Mouse (Mus musculus): ENCODE data around the gene Prim1. TPM values are rescaled to one million over a fixed set of nuclear protein-coding genes. Genes with fewer than 3 reads are reported as not detected.
A peak's percentile ranks its signal among the peaks of the same experiment; 100 is the strongest.

Prim1 gene
- polyA plus RNA-seq (2015; fragmentation: Nextera tagmentation; extraction: Ambion mirVana) = 57.8 and 59.8 TPM in 2 replicates

DNA sequence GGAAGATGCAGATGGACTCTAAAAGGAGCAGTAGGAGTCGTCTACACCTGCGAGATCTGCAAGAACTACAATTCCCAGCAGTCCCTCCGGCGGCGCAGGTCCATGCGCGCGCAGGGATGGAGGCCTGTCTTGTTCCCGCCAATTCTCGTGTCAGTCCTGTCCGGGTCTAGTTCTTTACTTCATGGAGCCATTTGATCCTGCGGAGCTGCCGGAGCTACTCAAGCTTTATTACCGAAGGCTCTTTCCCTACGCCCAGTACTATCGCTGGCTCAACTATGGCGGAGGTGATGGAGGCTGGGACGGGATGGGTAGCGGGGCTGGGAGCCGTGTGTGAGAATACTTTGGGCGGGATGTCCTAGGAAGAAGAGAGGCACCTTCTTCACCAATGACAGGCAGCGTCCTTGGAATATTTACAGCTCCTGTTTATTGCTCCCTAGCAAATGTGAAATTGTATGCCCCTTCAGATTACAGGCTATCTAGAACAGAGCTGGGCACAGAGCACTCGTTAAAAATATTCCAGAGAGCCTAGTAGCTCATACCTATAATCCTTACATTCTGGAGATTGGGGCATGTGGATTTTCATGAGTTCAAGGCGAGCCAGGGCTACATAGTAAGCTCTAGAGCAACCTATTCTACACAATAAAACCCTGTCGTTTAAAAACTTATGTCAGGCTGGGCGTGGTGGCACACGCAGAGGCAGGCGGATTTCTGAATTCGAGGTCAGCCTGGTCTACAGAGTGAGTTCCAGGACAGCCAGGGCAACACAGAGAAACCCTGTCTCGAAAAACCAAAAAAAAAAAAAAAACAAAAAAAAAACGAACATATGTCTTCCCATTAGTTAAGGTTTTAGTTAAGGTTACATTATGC is at the start of gene Prim1:
Gene Prim1, plus strand, starts transcription at position 101 of the 867 bp plus-strand sequence.
- WGBS = 4% methylated on average over 31 of the region's 31 CpGs
- no peaks in the 10 kb centered on the region for H3K27me3 ChIP-seq (replicated peaks; ENCODE audit: control insufficient read depth, insufficient read depth, low read length)
- H3K27ac ChIP-seq (ENCODE audit: low read length) = peak within 1 kb of the TSS; percentile 50
- H3K9me3 ChIP-seq (ENCODE audit: control insufficient read depth, low read length) = no peaks in the 10 kb centered on the region
- peak within 1 kb of the TSS; percentile 75 for H3K9ac ChIP-seq (replicated peaks; ENCODE audit: low read depth, low read length)
- peak; percentile 98 for ATAC-seq
- H3K4me1 ChIP-seq (replicated peaks; ENCODE audit: control insufficient read depth, insufficient read depth, low read length) = peaks cover 4% of the 10 kb centered on the region; the same call in 1 of the 2 replicates
- H3K4me2 ChIP-seq (ENCODE audit: low read length) = peak within 1 kb of the TSS; percentile 78
- H3K36me3 ChIP-seq (ENCODE audit: control insufficient read depth, insufficient read depth) = 0 out of 2 replicates have a peak, but pooled peaks cover 6% of the 10 kb centered on the region
- peak within 1 kb of the TSS; percentile 92 for H3K4me3 ChIP-seq (replicated peaks; ENCODE audit: low read length)

DNA sequence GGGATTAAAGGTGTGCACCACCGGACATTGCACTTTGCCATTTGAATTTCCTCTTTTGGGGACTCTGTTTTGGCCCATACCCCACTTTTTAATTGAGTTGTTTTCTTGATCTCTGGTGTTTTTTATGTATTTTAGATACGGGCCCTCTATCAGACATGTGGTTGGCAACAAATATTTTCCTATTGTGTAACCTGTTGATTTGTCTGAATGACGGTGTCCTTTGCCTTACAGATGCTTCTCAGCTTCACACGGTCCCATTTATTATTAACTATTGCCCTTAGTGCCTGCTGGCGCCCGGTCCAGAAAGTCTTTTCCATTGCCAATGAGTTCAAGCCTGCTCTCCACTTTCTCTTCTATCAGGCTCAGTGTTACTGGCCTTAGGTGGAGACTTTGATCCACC is 48.5 kb upstream of the Prim1 start:
- H3K9me3 ChIP-seq (ENCODE audit: control insufficient read depth, low read length) = no peaks in the 10 kb centered on the region
- WGBS = 93% methylated on average over 6 of the region's 6 CpGs
- H3K4me3 ChIP-seq (replicated peaks; ENCODE audit: low read length) = no peak overlapping the region
- ATAC-seq = no peak
- H3K27me3 ChIP-seq (replicated peaks; ENCODE audit: control insufficient read depth, insufficient read depth, low read length) = no peaks in the 10 kb centered on the region
- H3K9ac ChIP-seq (replicated peaks; ENCODE audit: low read depth, low read length) = no peak overlapping the region
- H3K4me1 ChIP-seq (replicated peaks; ENCODE audit: control insufficient read depth, insufficient read depth, low read length) = no peaks in the 10 kb centered on the region
- H3K36me3 ChIP-seq (ENCODE audit: control insufficient read depth, insufficient read depth) = no peaks in the 10 kb centered on the region
- no peak overlapping the region for H3K27ac ChIP-seq (ENCODE audit: low read length)
- no peak overlapping the region for H3K4me2 ChIP-seq (ENCODE audit: low read length)

DNA sequence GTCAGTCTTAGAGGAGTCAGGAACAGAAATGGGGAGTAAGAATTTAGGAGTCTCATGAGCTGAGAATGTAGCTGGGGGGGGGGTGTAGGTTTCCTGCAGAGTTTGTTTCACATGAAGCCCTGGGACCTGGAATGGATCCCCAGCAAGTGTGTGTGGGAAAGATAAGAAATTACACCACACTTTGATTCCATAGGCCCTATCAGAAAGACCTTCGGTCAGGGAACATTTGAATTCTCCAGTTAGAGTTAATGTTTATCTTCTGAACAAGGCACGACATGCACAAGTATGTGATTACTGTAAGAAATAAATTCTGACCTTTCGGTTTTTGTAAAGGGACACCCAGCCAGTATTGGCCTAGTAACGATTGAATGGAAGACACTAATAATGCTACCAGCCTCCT is 45.1 kb upstream of the Prim1 start:
- H3K27ac ChIP-seq (ENCODE audit: low read length) = no peak overlapping the region
- no peaks in the 10 kb centered on the region for H3K27me3 ChIP-seq (replicated peaks; ENCODE audit: control insufficient read depth, insufficient read depth, low read length)
- no peak overlapping the region for H3K4me2 ChIP-seq (ENCODE audit: low read length)
- H3K9me3 ChIP-seq (ENCODE audit: control insufficient read depth, low read length) = no peaks in the 10 kb centered on the region
- H3K36me3 ChIP-seq (ENCODE audit: control insufficient read depth, insufficient read depth) = no peaks in the 10 kb centered on the region
- WGBS = 88% methylated on average over 4 of the region's 4 CpGs
- H3K4me3 ChIP-seq (replicated peaks; ENCODE audit: low read length) = no peak overlapping the region
- no peaks in the 10 kb centered on the region for H3K4me1 ChIP-seq (replicated peaks; ENCODE audit: control insufficient read depth, insufficient read depth, low read length)
- no peak overlapping the region for H3K9ac ChIP-seq (replicated peaks; ENCODE audit: low read depth, low read length)
- no peak for ATAC-seq

DNA sequence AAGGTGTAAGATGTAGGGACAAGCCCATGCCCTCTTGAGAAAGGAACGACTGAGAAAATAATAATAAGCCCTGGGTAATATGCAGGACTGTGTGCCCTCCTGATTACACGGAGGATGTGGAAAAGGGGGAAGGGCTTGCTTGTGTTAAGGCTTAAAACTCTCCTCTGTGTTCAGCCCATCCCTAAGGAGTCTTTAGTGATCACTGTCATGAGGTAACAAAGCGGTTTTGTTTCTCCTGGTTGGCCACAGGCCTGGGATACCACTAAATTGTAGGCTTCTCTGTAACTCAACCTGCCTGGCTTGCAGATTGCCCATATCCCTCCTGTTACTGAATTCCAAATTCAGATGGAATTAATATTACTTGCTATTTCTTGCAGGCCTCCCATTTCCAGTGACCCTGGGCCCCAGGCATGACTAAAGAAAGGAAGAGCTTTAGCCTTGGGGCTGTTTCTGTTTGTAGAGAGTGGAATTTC is 44.6 kb upstream of the Prim1 start:
- Histone ChIP-seq H3K4me2 (ENCODE audit: low read length) (no peak overlapping the region), H3K4me3 (replicated peaks; ENCODE audit: low read length) (no peak overlapping the region), H3K27me3 (replicated peaks; ENCODE audit: control insufficient read depth, insufficient read depth, low read length) (no peaks in the 10 kb centered on the region), H3K9me3 (ENCODE audit: control insufficient read depth, low read length) (no peaks in the 10 kb centered on the region), H3K9ac (replicated peaks; ENCODE audit: low read depth, low read length) (no peak overlapping the region), H3K27ac (ENCODE audit: low read length) (no peak overlapping the region), H3K4me1 (replicated peaks; ENCODE audit: control insufficient read depth, insufficient read depth, low read length) (no peaks in the 10 kb centered on the region), H3K36me3 (ENCODE audit: control insufficient read depth, insufficient read depth) (no peaks in the 10 kb centered on the region)
- 61% methylated on average over 3 of the region's 3 CpGs for WGBS
- ATAC-seq = no peak

DNA sequence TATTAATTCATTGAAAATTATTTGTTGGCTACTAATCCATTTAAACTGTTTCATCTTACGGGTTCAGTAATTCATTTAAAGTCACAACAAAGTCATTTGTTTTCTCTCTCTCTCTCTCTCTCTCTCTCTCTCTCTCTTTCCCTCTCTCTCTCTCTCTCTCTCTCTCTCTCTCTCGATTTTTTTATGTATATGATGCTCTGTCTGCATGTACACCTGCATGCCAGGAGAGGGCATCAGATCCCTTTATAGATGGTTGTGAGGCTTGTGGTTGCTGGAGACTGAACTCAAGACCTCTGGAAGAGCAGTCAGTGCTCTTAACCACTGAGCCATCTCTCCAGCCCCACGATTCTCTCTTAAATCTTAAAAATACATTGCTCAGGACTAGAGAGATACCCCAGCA is 43.8 kb upstream of the Prim1 start:
- no peak overlapping the region for H3K27ac ChIP-seq (ENCODE audit: low read length)
- ATAC-seq = no peak
- no peak overlapping the region for H3K4me2 ChIP-seq (ENCODE audit: low read length)
- H3K9ac ChIP-seq (replicated peaks; ENCODE audit: low read depth, low read length) = no peak overlapping the region
- 82% methylated on average over 3 of the region's 3 CpGs for WGBS
- no peaks in the 10 kb centered on the region for H3K9me3 ChIP-seq (ENCODE audit: control insufficient read depth, low read length)
- no peaks in the 10 kb centered on the region for H3K4me1 ChIP-seq (replicated peaks; ENCODE audit: control insufficient read depth, insufficient read depth, low read length)
- no peaks in the 10 kb centered on the region for H3K27me3 ChIP-seq (replicated peaks; ENCODE audit: control insufficient read depth, insufficient read depth, low read length)
- no peak overlapping the region for H3K4me3 ChIP-seq (replicated peaks; ENCODE audit: low read length)
- no peaks in the 10 kb centered on the region for H3K36me3 ChIP-seq (ENCODE audit: control insufficient read depth, insufficient read depth)

GRCm38 (mm10) chr10:127974062-127974461 is 40.9 kb upstream of the Prim1 start:
- H3K9ac ChIP-seq (replicated peaks; ENCODE audit: low read depth, low read length) = no peak overlapping the region
- no peaks in the 10 kb centered on the region for H3K9me3 ChIP-seq (ENCODE audit: control insufficient read depth, low read length)
- no peak overlapping the region for H3K4me2 ChIP-seq (ENCODE audit: low read length)
- WGBS = 86% methylated on average over 3 of the region's 3 CpGs
- no peak overlapping the region for H3K4me3 ChIP-seq (replicated peaks; ENCODE audit: low read length)
- no peaks in the 10 kb centered on the region for H3K4me1 ChIP-seq (replicated peaks; ENCODE audit: control insufficient read depth, insufficient read depth, low read length)
- H3K27ac ChIP-seq (ENCODE audit: low read length) = no peak overlapping the region
- ATAC-seq = no peak
- H3K36me3 ChIP-seq (ENCODE audit: control insufficient read depth, insufficient read depth) = no peaks in the 10 kb centered on the region
- H3K27me3 ChIP-seq (replicated peaks; ENCODE audit: control insufficient read depth, insufficient read depth, low read length) = no peaks in the 10 kb centered on the region

DNA sequence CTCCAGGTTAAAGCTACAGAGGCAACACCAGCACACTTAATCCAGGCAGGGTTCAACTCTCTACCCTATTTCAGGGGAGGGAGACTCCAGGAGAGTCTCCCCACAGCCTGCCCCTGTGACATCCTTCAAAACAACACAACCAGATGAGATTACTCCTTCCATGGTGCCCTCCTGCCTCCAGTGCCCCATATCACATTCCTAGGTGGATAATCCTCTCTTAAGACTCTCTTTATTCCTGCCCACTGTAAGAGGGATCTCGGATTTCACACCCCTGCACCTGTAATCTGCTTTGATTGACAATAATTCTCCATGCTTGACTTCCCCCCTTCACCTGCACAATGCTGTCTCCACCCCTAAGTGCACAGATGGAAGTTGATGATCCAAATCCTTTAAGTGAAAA is 39.5 kb upstream of the Prim1 start:
- Histone ChIP-seq H3K4me2 (ENCODE audit: low read length) (no peak overlapping the region), H3K9me3 (ENCODE audit: control insufficient read depth, low read length) (no peaks in the 10 kb centered on the region), H3K9ac (replicated peaks; ENCODE audit: low read depth, low read length) (no peak overlapping the region), H3K4me1 (replicated peaks; ENCODE audit: control insufficient read depth, insufficient read depth, low read length) (no peaks in the 10 kb centered on the region), H3K4me3 (replicated peaks; ENCODE audit: low read length) (no peak overlapping the region), H3K27ac (ENCODE audit: low read length) (no peak overlapping the region), H3K36me3 (ENCODE audit: control insufficient read depth, insufficient read depth) (no peaks in the 10 kb centered on the region), H3K27me3 (replicated peaks; ENCODE audit: control insufficient read depth, insufficient read depth, low read length) (no peaks in the 10 kb centered on the region)
- no peak for ATAC-seq
- 5% methylated on average over 1 of the region's 1 CpGs for WGBS

DNA sequence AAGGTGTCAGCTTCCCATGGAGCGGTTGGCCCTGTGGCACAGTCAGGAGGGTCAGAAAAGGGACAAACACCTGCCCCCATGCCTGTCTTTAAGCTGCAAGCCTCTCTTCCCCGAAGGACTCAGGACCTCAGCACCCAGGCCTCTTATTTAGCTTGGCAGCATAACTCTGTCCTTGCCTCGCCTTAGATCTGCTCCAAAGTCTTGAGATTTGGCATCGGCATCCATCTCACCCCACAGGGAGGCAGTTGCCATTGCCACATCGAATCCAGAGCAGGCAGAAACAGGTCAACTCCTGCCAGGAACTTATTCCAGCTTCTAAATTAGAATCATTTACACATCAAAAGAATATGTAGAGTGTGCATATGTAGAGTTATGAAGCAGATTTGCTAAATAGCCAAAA is 30.3 kb upstream of the Prim1 start:
- H3K9ac ChIP-seq (replicated peaks; ENCODE audit: low read depth, low read length) = no peak overlapping the region
- no peaks in the 10 kb centered on the region for H3K36me3 ChIP-seq (ENCODE audit: control insufficient read depth, insufficient read depth)
- WGBS = 59% methylated on average over 5 of the region's 5 CpGs
- H3K4me2 ChIP-seq (ENCODE audit: low read length) = no peak overlapping the region
- H3K4me1 ChIP-seq (replicated peaks; ENCODE audit: control insufficient read depth, insufficient read depth, low read length) = peaks cover 15% of the 10 kb centered on the region
- H3K9me3 ChIP-seq (ENCODE audit: control insufficient read depth, low read length) = no peaks in the 10 kb centered on the region
- no peak overlapping the region for H3K27ac ChIP-seq (ENCODE audit: low read length)
- no peaks in the 10 kb centered on the region for H3K27me3 ChIP-seq (replicated peaks; ENCODE audit: control insufficient read depth, insufficient read depth, low read length)
- ATAC-seq = no peak
- H3K4me3 ChIP-seq (replicated peaks; ENCODE audit: low read length) = no peak overlapping the region

DNA sequence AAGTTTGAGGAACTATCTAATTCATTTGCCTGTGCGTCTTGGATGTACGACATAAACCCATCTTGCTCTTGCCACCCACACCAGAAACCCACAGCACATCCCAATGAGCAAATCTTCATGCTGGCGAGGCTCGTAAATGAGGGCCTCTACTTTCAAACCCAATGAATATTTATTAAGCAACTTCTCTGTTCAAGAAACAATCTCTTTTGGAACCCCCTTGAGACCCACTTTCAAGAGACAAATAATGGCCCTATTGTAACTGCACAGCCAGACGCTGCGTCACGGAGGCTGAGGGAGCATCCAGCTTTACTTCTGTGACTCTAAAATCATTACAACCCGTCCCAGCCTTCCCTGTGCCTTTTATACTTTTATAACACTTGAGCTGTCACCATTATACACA is 29.4 kb upstream of the Prim1 start:
- WGBS = 6% methylated on average over 8 of the region's 8 CpGs
- Histone ChIP-seq H3K9ac (replicated peaks; ENCODE audit: low read depth, low read length) (no peak overlapping the region), H3K36me3 (ENCODE audit: control insufficient read depth, insufficient read depth) (no peaks in the 10 kb centered on the region), H3K27ac (ENCODE audit: low read length) (no peak overlapping the region), H3K4me2 (ENCODE audit: low read length) (no peak overlapping the region), H3K9me3 (ENCODE audit: control insufficient read depth, low read length) (no peaks in the 10 kb centered on the region), H3K27me3 (replicated peaks; ENCODE audit: control insufficient read depth, insufficient read depth, low read length) (no peaks in the 10 kb centered on the region), H3K4me1 (replicated peaks; ENCODE audit: control insufficient read depth, insufficient read depth, low read length) (peaks cover 15% of the 10 kb centered on the region), H3K4me3 (replicated peaks; ENCODE audit: low read length) (no peak overlapping the region)
- ATAC-seq = no peak

Measured in forebrain, embryonic 16.5 days (tissue).